Mouse (Mus musculus) liver, postnatal 0 days (tissue): ENCODE measurements at regions not wholly inside any gene's neighbourhood (a gene's known extent, or its start where the extent isn't known, plus 50 kb on each side); places are given as distances from the start of the nearest gene placed in this dataset.

Source experiments
- CTCF ChIP-seq: sonication (generic); IDR thresholded peaks from 2 replicates; pipeline ENCODE4 v1.5.1; 2016; ENCODE audit warnings: antibody characterized with exemption, low read depth
- EP300 ChIP-seq: IDR thresholded peaks from 2 replicates; pipeline ENCODE4 v1.6.1; 2016; ENCODE audit warnings: antibody characterized with exemption, low read depth, mild to moderate bottlenecking

GRCm38 (mm10) chr4:64812812-64813211, 311.2 kb upstream of the Pappa start:
- TF ChIP-seq CTCF (no peak), EP300 (no peak)
